Mouse (Mus musculus): ENCODE measurements around the gene Stk19.
"Not testable (repeated sequence)": the region's sequence is repeated elsewhere in the genome, so short reads cannot be mapped to it uniquely, and the experiment has no call there.

The Stk19 gene

GRCm38 (mm10) chr17:34797211-34797995, 39.3 kb downstream of the Stk19 start:
- DNase-seq (ENCODE audit: low read depth), result not testable (repeated sequence)

- no peak for DNase-seq (ENCODE audit: low read depth)
These were observed 40.2 kb downstream of the Stk19 start for GRCm38 (mm10) chr17:34796311-34797140.

- DNase-seq (ENCODE audit: low read depth), result peak; percentile 37
These were observed 41.1 kb downstream of the Stk19 start for GRCm38 (mm10) chr17:34795633-34796032.

GRCm38 (mm10) chr17:34795016-34795415, 41.7 kb downstream of the Stk19 start:
- no peak for DNase-seq (ENCODE audit: low read depth)

- no peak for DNase-seq (ENCODE audit: low read depth)
These were observed 58.9 kb downstream of the Stk19 start for GRCm38 (mm10) chr17:34777680-34778325.

Measured in naive thymus-derived CD4-positive, alpha-beta T cell, adult 2 months (primary cell).